Mouse (Mus musculus) brown adipose tissue, adult 24 weeks (tissue): ENCODE measurements around the gene Rad51c. TPM values are rescaled to one million over a fixed set of nuclear protein-coding genes. Genes with fewer than 3 reads are reported as not detected.
"Not testable (repeated sequence)": the region's sequence is repeated elsewhere in the genome, so short reads cannot be mapped to it uniquely, and the experiment has no call there.

Experiments
- H3K27ac ChIP-seq: fragments of 200-500 bp; replicated peaks from 2 replicates; pipeline ENCODE4 v1.5.1; 2012; ENCODE audit warnings: low read depth, mild to moderate bottlenecking, low read length
- H3K4me1 ChIP-seq: fragments of 200-500 bp; 2 replicates; pipeline ENCODE4 v1.6.1; 2012; ENCODE audit warnings: low read length, mixed read lengths; ENCODE audit not compliant: control insufficient read depth, insufficient read depth, insufficient read length
- H3K4me3 ChIP-seq: fragments of 200-500 bp; 2 replicates; pipeline ENCODE4 v1.5.1; 2012; ENCODE audit warnings: low read depth, mild to moderate bottlenecking, low read length, moderate library complexity; ENCODE audit not compliant: insufficient read depth
- polyA plus RNA-seq: library from polyadenylated mRNA; stranded (reverse); fragments of >200 nt; gene quantifications from 2 replicates; pipeline ENCODE4 v1.2.4, GENCODE M21; 2012; ENCODE audit not compliant: missing spikeins, insufficient read depth, insufficient read length

Gene Rad51c
- polyA plus RNA-seq, 1 experiment, result not detected

DNA sequence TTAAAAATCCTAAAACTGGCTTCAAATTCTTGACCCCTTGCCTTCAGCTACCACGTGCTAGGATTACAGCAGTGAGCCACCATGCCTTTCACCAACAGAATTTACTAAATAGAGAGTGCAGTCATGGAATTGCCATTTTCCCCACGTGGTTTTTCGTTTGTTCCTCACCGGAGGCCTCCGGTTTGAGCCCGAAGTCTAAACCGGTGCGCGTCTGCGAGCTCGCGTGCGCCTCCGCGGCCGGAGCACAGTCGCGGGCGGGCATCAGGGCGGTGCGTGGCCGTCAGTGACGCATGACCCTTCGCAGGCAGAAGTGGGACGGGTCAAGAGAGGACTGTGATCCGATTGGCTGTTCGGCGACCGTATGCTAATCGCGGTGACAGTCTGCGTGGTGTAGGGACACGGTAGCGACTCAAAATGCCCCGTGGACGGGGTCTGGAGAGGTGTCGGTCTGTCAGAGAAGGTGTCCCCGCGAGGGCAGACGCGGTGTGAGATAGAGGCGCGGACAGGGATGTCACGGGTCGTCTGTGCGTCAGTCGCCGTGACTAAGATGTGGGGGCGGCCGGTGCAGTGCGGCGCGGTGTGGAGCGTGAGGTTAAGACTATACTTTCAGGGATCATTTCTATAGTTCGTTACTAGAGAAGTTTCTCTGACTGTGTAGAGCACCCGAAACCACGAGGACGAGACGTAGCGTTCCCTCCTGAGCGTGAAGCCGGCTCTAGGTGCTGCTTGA lies 38.1 kb upstream of the Rad51c start:
- H3K4me3 ChIP-seq, result peak overlapping the region; percentile 44
- not testable (repeated sequence) for H3K4me1 ChIP-seq, H3K27ac ChIP-seq

DNA sequence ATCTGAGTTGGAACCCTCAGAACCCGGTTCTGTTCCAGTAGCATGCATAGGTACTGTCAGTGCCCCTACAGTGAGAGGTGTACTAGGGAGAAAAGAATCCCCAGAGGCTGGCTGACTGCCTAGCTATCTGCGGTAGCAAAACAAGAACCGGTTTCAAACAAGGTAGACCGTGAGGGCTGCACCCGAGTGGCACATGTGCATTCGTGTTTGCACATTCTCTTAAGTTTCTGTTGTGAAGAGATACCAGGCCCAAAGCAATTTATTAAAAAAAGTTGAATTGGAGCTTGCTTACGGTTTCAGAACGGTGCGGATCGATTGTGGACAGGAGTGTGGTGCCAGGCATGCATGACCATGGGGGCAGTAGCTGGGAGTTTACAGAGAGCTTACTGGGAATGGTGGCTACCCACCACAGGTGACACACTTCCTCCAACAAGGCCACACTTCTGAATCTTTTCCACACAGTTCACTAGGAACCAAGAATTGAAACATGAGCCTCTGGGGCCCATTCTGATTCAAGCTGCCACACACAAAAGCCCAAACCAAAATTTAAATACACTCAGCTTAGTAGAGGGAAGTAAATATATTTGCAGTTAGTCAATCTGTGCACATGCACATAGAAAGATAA lies 35.2 kb upstream of the Rad51c start:
- H3K4me1 ChIP-seq, result no peaks in the 10 kb centered on the region; the same call in 1 of the 2 replicates
- H3K4me3 ChIP-seq, result no peak overlapping the region
- H3K27ac ChIP-seq, result no peak overlapping the region

DNA sequence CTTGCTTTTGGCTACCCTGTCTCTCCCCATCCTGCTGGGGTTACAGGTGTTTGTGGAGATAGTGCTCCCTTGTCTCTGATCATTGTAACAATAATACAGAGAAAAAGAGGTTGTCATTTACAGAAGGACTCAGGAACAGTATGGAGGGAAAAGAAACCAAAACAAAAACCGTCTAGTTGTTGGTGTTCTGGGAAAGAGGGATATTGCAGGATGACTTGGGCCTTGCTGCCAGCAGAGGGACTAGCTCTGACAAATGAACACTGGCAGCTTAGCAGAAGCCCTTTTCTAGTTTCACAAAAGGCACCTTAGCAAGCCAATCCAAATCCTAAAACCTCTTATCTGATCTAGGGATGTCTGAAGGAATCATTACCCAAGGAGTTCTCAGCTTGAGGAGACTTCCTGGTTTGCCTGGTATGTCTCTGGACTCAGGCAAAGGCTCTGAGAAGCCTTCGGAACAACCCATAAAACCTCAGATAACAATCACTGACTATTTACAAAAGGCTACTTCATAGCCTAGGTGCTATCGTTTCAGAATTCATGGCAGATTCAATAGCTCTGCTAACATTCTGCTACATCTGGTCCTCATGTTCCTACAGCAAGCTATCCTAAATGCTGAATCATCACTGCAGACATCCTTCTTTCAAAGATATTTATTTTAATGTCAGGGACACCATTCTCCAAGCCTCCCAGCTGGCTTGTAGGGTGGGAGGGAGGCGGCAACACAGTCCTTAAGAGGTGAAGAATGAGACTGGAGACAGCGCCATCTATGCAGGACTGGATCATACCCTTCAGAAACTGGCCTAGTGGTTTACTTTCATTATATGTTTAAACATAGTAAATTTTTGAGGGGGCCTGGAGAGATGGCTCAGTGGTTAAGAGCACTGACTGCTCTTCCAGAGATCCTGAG lies 31.8 kb upstream of the Rad51c start:
- no peak overlapping the region for H3K27ac ChIP-seq
- no peak overlapping the region for H3K4me3 ChIP-seq
- no peaks in the 10 kb centered on the region for H3K4me1 ChIP-seq

DNA sequence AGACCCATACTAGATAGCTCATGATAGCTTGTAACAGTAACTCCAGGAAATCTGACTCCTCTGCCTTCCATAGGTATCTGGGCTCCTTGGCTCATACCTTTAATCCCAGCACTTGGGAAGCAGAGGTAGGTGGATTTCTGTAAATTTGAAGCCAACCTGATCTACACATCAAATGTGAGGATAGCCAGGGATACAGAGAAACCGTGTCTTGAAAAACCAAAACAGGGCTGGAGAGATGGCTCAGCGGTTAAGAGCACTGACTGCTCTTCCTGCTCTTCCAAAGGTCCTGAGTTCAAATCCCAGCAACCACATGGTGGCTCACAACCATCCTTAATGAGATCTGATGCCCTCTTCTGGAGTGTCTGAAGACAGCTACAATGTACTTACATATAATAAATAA lies 30.4 kb upstream of the Rad51c start:
- H3K27ac ChIP-seq, H3K4me1 ChIP-seq, H3K4me3 ChIP-seq: not testable (repeated sequence)

DNA sequence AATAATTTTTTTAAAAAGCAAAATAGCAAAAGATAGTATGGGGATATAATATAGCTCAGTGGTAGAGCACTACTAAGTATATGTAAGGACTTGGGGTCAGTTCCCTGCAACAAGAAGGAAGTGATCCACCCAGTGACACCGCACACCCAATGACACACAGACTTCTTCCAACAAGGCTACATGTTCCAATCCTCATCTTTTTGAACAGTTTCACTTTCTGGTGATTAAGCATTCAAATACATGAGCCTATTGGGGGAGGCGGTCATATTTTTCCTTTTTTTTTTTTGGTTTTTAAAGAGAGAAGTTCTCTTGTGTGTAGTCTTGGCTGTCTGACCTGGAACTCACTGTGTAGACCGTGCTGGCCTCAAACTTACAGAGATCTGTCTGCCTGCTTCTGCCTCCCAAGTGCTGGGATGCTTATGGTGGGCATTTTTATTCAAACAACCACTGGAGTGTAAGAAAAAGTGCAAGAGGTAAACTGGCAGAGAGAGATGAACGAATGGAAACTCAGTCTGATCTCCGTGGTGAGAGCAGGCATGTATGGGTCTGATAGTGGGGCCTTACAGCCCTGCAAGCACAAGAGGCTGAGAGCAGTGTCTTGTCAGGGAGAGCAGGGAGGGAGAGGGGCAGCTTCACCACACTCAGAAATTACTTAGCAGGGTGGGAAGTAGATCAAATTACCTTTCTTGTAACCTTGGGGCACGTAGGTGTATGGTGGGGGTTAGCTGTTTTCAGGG lies 28.3 kb upstream of the Rad51c start:
- no peaks in the 10 kb centered on the region for H3K4me1 ChIP-seq
- no peak overlapping the region for H3K27ac ChIP-seq
- H3K4me3 ChIP-seq, result no peak overlapping the region

DNA sequence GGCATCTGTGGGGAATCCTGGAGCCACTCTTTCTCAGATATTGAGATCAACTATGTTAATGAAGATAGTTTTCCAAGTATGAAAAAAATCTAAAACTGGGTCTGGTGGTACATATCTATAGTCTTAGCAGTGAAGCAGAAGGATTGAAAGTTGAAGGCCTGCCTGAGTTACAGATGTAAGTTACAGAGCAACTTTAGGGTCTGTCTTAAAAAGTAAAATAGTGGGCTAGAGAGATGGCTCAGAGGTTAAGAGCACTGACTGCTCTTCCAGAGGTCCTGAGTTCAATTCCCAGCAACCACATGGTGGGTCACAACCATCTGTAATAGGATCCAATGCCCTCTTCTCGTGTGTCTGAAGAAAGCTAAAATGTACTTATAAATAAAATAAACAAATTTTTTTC lies 27.7 kb upstream of the Rad51c start:
- Histone ChIP-seq H3K4me1 (no peaks in the 10 kb centered on the region), H3K27ac (no peak overlapping the region), H3K4me3 (no peak overlapping the region)

DNA sequence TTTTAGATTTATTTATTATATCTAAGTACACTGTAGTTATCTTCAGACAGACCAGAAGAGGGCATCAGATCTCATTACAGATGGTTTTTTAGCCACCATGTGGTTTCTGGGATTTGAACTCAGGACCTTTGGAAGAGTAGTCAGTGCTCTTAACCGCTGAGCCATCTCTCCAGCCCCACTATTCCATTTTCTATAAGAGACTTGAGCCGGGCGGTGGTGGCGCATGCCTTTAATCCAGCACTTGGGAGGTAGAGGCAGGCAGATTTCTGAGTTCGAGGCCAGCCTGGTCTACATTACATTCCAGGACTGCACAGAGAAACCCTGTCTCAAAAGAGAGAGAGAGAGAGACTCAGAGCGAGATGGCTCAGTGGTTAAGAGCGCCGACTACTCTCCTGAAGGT lies 27.1 kb upstream of the Rad51c start:
- H3K27ac ChIP-seq, H3K4me1 ChIP-seq, H3K4me3 ChIP-seq: not testable (repeated sequence)

DNA sequence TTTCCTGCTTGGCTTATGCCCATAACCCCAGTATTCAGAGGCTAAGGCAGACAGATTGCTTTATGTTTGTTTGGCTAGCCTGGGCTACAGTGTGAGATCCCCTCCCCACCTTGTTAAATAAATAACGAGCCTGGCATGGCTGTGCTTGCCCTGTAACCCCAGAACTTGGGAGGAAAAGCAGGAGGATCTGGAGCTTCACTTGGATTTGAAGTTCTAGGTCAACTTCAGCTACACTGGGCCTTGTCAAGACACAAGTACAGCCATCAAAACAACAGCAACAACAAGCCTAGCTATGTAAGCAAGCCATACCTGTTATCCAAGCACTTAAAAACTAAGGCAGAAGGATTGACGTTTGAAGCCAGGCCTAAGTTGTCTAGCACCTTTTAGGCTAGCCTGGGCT lies 25.6 kb upstream of the Rad51c start:
- H3K4me3 ChIP-seq, result no peak overlapping the region
- H3K27ac ChIP-seq, result no peak overlapping the region
- no peaks in the 10 kb centered on the region for H3K4me1 ChIP-seq

DNA sequence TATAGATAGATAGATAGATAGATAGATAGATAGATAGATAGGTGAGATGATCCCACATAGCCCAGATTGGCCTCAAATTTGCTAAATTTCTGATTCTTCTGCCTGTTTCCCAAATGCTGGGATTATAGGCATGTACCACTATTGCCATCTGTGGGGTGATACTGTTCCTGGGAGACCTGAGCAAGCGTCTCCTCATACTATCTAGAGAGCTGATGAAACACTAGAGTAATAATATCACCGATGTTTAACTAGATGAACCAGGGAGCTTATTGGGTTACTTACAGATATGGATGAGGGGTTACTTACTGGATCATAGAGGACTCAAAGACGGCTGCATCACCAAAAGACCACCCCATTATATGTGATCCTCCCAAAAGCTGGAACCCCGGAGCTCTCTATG lies 24.6 kb upstream of the Rad51c start:
- H3K4me3 ChIP-seq, result no peak overlapping the region
- no peak overlapping the region for H3K27ac ChIP-seq
- H3K4me1 ChIP-seq, result no peaks in the 10 kb centered on the region

DNA sequence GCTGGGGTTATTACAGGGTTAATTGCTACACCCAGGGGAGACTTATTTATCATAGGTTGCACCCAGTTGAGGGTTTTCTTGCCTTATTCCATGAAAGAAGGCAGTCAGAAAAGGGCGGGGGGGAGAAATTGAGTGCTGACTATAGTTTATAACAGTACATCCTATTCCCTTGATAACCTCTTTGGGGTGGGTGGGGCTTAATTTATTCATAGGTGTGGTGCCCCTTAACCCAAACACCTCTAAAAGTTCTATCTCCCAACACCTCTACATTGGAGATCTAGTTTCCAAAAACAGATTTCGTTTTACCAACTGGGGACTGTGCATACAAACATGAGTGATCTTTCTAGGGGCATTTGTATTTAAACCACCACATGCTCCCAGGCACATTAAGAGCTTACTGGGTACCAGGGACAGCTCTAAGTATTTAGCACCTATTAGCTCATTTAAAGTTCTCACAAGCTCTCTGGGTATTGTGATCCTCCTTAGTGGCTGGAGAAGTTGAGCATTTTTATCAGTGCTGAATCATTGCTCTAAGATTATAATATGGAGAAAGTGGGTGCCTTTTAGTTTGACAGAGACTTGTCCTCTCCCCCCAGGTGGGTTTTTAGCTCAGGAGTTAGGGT lies 23.4 kb upstream of the Rad51c start:
- Histone ChIP-seq H3K27ac (no peak overlapping the region), H3K4me3 (no peak overlapping the region), H3K4me1 (no peaks in the 10 kb centered on the region)

DNA sequence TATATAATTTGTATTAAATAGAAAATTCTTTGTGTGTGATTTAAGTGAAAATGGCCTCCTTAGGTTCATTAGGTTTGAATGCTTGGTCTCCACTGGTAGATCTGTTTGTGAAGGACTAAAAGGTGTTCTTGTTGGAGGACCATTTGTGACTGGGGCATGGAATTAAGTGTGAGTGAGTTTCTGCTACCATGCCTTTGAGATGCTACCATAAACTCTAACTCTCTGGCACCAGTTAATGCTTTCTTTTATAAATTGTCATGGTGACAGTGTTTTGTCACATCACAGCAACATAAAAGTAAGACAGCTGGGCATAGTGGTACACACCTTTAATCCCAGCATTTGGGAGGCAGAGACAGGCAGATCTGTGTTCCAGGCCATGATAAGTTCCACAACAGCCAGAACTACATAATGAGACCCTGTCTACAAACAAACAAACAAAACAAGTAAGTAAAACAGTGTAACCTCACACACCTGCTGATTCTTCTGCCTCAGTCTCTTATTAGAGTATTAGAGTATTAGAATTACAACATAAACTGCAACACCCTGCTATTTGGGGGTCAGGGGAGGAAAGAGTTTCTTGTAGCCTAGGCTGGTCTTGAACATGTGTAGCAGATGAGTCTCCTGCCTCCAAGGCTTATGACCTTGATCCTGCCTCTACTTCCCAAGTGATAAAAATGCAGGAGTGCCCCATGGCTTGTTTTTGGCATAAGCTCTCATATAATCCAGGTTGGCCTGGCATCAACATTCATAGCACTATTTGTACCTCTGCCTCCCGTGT lies 22.7 kb upstream of the Rad51c start:
- H3K4me1 ChIP-seq, result no peaks in the 10 kb centered on the region
- H3K27ac ChIP-seq, result no peak overlapping the region
- H3K4me3 ChIP-seq, result no peak overlapping the region

DNA sequence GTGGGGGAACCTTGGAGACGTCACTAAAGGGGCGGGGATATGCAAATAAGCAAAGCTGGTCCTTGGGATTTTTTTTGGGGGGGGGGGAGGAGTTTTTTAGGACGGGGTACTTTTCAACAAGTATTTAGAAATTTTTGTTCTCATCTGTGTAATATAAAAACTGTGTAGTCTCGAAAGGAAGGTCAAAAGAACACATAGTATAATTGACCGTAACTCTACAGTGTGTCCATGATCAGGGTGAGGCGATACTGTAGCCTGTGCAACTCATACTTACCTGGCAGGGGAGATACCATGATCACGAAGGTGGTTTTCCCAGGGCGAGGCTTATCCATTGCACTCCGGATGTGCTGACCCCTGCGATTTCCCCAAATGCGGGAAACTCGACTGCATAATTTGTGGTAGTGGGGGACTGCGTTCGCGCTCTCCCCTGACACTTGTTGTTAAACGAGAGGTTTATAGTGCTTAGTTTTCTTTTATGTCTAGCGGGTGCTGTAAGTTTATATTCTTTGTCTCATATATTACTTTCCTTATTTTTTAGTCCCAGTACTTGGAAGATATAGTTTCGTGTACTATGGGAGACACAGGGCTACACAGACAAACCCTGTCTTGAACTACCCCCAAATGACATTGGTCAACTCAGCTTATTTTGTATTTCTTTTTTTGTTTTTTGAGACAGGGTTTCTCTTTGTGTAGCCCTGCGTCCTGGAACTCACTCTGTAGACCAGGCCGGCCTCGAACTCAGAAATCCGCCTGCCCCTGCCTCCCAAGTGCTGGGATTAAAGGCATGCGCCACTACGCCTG lies 21.9 kb upstream of the Rad51c start:
- not testable (repeated sequence) for H3K4me1 ChIP-seq, H3K27ac ChIP-seq
- peak overlapping the region; percentile 48; the same call in 1 of the 2 replicates for H3K4me3 ChIP-seq

DNA sequence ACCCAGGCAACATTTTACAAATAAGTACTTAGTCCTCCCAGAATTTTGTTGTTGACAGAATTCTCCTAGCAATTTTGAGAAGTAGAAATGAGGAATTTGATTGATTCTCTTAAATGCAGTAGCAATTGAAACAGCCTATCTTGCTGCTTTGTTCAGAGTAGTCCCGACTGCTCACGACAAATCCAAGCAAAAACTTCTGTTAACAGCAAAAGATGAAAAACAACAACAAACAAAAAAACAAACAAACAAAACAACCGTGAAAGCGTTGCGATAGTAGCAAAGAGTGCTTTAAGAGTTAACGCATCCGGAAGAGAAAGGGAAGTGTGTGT lies 21.3 kb upstream of the Rad51c start:
- 0 out of 2 replicates have a peak, but pooled peaks cover 2% of the 10 kb centered on the region for H3K4me1 ChIP-seq
- peak overlapping the region; percentile 48 for H3K4me3 ChIP-seq
- H3K27ac ChIP-seq, result peak overlapping the region; percentile 53
